Mouse (Mus musculus) brain, embryonic 18.5 days (tissue): Measurements from ENCODE around the gene Gm42791.

Experiments
- DNase-seq: peaks from one replicate; pipeline ENCODE4 v3.0.0-alpha.2; 2012; ENCODE audit warnings: low read depth, low spot score

Gm42791 gene

DNA sequence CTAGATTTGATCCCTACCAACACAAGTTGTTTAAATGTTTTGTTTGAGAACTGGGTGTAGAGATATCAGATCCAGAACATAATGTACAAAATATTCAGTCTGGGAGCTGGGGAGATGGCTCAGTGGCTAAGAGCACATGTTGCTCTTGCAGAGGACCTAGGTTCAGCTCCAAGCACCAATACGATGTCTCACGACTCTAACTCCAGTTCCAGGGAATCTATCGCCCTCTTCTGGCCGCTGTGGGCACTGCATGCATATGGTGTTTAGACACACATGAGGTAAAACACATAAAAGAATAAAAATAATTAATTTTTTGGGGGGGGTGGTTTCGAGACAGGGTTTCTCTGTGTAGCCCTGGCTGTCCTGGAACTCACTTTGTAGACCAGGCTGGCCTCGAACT is 42.5 kb downstream of the Gm42791 start:
- DNase-seq, result no peak

DNA sequence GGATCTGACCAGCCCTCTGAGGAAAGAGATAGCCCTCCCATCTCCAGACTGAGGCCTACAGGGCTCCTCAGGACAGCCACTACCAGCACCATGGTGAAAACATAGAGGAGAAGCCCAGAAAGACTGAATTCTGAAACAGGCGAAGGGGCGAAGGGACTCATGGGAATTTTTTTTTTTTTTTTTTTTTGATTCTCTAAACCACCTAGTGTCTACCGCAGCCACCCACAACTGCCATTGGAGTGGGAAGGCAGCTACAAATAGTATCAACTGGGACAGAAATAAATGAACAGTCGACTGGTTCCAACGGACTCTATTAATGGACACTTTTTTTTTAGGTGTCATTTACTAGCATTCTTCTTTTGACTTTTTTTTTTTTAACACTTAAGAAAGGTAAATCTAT is 43.6 kb downstream of the Gm42791 start:
- DNase-seq, result no peak

DNA sequence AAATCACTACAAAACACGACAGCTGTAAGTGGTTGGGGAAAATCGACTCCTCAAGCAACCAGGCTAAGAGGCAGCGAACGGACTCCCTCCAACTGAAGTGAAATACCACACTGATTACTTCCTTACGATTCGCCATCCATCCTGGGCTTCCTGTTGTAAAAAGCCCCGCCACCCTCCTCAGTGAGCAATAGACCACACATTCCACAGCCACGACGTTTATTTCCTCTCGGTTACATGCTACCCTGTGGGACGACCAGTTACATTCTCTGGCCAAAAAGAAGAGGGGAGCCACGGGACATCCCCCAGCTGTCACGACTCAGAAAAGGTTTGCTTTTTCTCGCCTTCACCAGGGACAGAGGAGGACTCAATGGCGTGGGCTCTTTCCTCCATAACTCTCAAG is 44.9 kb downstream of the Gm42791 start:
- DNase-seq, result no peak

DNA sequence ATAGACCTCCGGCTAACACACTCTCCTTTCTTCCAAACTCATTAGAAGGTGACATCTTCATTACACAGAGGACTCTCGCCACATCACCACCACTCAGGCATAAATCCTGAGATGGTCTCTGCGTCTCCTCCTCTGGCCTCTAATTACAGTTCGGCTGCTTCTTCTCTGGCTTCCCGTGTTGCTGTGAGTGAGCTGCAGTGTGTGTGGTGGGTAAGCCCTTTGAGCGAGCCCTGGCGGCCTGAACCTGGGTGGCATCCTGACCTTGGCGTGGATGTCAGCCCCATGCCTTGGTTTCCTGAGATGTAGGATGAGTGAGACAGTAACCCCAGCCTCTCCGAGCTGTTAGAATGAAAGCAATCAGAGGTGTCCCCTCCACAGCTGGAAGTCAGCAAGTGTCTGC is 46.4 kb downstream of the Gm42791 start:
- DNase-seq, result no peak

DNA sequence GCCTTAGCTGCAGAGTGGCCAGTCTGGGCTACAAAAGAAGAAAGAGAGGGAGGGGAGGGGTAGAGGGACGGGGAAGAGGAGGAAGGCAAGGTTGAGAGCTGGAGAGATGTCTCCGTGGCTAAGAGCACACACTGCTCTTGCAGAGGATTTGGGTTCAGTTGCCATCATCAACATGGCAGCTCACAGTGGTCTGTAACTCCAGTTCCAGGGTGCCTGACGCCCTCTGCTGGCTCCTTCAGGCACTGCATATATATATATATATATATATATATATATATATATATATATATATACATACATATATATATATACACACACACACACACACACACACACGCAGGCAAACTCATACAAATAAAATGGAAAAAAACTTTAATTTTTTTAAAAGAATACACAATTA is 47.5 kb downstream of the Gm42791 start:
- no peak for DNase-seq

DNA sequence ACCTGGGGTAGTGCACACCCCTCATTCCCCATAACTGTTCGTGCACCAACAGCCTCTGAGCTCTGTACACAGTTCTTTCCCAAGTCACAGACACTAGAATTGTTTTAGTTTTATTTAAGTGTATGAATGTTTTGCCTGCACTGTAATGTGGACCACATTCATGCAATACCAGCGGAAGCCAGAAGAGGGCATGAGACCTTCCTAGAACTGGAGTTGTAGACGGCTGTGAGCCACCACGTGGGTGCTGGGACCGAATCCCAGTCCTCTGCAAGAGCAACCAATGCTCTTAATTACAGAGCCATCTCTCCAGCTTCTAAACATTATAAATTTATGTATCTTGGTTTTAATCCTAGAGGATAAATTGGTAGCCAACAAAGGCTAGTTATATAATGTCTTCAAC is 48.2 kb downstream of the Gm42791 start:
- DNase-seq, result no peak

DNA sequence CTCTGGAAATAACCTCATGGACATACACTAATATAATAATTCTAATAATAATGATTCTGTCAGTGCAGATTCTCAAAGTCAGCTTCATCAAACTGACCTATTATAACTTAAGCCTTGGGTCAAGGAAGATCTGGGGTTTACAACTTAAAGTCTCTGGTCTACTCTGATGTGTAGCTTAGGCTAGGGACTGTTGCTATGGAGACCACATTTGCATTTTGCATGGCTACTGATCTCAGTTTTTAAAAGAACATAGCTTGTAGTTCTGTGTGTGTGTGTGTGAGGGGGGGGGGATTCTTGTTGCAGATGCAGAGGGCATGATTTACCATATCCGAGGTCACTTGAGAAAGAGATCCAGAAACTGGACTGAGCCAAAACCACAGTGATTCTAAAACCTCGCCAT is 49.2 kb downstream of the Gm42791 start:
- DNase-seq, result no peak

DNA sequence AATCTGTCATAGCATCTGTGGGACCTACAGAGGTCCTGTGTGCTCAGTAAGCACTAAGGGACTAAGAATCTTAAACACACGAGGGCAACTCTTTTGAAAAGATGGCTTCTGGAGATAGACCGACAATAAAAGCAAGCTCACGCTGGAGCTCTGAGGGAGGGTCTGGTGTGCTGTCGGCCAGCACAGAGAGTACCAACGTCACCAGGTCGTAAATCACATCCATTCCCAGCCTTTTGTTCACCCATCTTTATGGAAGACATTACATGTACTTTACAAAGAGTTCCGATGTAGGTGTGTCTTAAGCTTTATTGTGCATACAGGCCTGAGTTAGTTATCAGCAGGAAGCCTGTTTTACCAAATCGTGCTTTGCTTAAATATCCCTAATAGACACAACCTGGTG is 50.9 kb downstream of the Gm42791 start:
- DNase-seq, result no peak

DNA sequence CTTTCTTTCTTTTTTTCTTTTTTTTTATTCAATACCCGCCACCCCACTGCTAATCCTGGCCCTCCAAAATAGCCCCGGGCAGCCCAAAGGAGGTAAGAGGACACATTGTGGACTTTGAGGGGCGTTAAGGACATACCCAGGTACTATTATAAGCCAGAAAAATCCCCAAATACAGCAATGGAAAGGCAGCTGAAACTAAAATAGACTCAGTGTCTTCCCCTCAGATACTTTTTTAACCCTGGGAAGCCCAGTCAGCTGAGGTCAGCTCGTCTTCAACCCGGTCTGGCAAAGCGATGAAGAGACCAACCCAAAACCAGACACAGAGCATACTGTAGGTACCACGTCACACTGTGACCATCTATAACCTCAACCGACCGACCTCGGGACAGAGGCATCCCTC is 51.5 kb downstream of the Gm42791 start:
- DNase-seq, result no peak

DNA sequence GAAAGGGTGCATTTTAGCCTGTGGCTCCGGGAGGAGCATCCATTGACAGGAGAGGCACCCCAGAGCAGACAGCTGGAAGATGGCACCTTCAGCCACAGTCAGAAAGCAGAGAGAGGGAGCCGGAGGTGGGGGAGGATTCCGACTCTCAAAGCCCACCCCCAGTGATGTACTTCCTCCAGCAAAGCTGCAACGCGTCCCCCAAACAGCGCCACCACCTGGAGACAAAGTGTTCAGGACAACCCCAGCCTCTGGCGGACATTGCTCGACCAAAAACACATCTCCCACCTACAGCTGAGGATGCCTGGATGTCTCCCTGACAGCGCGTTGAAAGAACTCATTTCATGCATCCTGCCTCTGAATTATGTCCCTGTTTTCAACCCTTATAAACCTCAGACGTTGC is 52.0 kb downstream of the Gm42791 start:
- DNase-seq, result no peak

DNA sequence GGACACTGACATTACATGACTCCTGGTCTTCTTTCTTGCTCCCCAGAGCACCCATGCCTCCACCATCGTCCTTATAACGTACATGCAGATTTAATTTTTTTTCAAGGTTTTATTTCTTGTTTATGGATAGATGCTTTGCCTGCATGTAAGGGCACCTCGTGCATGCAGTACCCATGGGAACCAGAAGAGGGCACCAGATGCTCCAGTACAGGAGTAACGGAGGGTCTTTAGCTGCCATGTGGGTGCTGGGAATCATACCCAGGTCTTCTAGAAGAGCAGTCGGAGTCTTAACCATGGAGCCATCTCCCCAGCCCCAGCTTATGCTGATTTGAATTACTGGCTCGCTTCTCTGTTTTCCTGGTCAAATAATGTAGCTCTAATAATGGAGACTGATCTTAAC is 52.6 kb downstream of the Gm42791 start:
- no peak for DNase-seq

DNA sequence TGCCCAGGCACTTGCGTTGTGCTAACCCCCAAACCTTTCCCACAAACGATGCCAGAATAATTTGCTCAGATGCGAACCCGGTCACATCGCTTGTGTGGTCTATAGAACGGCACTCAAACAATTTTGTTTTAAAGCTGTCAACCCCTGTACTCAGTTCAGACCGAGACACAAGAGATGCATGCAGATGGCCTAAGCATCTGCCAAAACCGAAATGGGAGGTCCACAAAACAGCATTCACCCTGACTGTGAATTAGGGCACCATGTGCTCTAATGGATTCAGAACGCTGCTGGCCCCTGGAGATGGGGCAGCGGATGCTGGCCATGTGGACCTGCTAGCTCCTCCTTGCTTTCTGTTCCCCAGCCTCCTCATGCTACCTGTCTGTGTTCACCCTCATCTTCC is 53.1 kb downstream of the Gm42791 start:
- DNase-seq, result no peak

DNA sequence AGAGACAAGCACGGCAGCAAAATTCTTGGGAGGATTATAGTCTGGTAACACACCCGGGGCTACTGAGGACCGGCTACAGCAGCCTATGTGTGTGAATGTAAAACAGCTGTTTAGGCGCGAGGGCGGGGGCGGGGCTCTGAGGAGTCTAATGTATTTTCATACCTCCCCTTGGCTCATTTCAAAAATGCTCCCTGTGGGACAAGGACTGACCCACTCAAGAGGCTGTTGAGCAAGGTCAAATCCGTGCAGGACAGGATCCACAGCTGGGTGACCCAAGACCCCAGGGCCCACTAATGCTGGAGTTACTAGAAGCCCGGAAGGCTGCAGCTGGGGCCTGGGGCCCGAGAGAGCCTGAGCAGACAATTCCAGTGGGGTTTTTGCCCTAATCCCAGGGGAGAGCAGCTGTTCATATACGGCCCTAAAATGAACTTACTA is 55.0 kb downstream of the Gm42791 start:
- DNase-seq, result no peak

DNA sequence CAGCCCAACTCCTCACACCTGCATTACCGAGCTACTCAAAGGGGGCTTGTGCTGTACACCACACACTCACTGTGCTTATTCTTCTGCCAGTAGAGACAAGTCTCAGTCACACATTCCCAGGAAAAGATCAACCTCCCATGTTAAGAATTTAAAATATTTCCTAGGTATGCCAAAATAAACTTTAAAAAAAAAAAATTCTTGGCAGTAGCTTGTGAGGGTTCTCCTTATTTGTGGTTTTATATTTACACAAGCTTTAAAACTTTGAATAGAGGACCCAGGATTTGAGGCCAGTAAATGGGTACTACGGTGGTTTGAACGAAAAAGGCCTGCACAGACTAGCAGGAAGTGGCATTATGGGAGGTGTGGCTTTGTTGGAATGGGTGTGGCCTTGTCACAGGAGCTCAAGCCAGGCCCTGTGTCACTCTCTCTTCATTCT is 58.4 kb downstream of the Gm42791 start:
- DNase-seq, result no peak

DNA sequence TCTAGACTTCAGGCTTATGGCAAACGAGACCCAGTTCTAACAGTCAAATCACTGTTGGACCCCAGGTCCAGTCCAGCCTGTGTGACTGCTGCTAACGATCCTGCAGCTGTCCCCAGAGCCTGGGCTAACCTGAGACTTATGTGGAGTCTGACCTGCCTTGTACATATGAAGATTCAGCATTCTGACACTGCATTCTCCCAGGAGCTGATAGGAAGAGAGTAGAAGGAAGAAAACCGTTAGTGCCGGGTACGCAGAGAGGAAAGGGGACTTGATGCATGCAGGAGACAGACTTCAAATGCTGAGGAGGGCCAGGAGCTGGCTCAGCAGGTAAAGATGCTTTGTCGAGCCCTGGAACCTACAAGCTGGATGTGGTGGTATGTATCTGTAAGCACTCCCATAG is 59.1 kb downstream of the Gm42791 start:
- no peak for DNase-seq

DNA sequence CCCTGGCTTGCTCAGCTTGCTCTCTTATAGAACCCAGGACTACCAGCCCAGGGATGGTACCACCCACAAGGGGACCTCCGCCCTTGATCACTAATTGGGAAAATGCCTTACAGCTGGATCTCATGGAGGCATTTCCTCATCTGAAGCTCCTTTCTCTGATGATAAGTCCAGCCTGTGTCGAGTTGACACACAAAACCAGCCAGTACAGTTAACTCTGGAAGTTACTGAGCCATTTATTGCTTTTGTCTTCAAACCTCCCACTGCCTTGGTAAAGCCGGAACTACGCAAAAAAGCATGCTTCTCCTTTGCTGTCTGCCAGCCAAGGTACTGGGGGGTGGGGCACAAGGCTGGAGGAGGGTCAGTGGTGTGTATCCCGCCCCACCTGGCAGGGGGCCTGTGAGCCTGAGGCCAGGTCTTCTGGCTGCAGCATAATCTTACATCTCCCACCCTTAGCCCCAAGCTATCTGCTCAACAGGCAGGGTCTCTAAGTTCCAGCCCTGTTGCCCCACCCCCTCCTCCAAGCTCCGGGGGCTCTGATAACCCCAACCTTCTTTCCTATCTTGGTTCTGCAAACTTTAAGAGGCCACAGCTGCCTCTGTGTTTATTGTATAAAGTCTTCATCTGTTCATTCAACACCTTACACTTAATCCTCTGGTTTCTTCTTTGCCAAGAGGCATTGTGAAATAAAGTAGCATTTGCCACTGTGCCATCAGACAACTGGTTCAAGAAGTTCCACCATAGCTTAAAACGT is 59.7 kb downstream of the Gm42791 start:
- no peak for DNase-seq

DNA sequence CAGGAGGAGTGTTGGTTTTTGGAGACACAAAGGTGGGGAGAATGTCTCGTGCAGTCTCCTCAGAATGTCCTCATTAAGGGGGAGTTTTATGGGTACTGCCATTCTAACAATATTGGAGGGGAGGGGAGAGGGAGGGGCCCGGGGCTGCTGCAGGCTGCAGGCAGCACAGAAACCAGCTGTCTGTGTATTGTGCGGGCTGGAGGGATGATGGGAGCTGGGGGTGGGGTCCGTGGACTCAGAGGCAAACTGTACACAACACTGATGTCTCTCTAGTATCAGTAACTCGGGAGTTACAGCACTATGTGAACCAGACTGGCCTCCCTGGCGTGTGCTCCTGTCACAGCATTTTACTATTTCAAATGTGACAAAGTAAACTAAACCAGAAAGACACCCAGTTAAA is 60.5 kb downstream of the Gm42791 start:
- no peak for DNase-seq

DNA sequence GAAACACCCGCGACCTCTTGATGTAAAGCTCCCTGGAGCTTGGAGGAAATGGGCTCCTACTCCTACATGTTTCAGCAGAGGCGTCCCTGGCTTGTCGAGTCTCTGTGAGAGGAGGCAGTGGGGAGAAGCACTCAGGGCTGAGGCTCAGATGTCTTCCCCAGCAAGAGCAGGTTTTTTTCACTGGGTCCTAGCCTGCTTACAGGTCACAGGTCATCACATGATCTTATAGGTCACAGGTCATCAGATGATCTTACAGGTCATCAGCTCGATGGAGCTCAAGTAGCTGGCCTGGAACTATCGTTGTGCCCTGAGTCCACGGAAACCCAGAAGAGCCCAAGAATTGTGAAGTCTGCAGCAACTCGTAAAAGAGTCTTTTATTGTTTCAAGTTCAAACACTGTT is 61.2 kb downstream of the Gm42791 start:
- no peak for DNase-seq

DNA sequence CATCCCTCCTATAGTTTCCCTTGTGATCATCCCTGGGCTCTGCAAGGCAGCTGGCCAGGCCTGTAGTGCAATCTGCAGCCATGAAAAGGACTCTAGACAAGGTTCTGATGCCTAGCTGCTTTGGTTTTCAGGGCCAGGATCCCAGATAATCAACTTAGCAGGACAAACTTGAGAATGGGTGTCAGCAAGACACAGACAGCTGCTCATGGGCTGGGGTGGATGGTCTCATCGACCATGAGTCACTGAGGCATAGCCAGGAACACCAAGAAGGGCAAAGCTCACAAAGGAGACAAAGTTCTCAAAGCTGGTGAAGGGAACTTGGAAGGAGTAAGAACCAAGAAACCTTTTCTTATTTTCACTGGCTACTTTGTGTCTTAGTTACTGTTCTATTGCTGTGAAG is 63.6 kb downstream of the Gm42791 start:
- DNase-seq, result no peak

DNA sequence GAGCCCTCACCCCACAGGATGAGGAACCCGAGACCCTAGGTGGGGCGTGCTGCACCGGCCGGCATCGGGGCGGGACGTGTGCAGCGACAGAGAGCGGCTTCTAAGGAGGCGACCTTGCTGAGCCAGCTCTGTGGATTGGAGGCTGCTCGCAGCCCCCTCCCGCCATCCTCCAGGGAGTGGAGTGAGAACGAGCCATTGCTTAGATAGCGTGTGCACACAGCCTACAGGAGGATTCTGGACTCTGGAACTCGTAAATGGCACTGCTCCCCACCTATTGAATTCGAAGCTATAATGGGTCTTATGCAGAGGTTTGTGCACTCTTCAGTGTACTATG is 65.9 kb downstream of the Gm42791 start, which contains the start of gene Katnal1:
TSS of gene Katnal1 (minus strand) at position 205 of the 334 bp plus-strand sequence.
- DNase-seq, result peak; percentile 30

DNA sequence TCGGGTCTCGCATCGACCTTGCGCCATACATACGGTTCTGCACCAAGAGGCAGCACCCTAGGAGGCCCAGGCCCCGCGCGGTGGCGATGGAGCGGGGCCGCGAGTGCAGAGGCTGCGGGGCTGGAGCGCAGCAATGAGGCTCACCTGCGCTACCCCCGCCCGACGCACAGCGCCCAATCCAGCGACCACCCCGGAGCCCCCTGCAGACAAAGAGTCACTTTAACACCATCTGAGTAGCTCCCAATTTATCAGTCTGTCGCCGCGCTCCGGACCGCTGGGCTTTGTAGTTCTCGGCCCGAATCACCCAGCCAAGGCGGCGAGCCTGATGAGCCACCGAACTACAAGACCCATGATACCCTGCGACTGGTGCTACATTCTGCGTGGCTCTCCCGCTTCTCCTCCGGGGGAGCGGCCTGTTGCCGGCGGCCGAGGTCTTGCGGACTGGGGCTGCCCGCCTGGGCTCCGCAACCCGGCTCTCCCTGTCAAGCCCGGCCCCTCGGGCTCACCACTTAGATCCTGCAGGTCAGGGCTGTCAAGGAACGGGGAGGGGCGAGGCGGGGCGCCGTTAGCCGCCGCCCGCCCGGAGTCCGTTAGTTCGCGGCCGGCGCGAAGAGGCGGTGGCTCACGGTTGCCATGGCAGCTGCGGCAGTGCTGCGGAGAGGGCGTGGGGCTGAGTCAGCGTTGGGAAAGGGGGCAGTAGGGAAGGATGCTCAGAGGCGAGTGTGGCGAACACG is 66.4 kb downstream of the Gm42791 start:
- DNase-seq, result peak; percentile 95

DNA sequence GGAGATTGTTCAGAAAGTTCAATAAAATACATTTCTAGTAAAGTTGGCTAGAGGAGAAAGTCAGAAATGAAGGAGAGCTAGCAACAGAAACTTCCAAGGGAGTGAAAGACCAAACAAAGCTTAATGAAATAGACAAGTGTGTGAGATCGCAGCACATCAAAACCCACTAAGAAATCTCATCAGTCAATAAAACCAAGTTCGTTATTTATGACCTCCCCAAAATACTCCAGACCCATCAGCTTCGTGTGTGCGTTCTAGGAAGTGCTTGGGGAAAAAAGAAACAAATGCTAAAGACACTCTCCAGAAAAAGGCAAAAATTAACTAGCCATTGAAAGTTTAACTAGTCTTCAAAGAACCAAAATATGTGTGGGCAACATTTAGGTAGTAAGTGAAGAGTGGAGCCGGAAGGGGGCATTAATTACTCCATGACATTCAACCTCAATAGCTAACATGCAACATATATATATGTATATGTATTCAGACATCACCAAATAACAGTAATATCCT is 67.2 kb downstream of the Gm42791 start:
- no peak for DNase-seq

DNA sequence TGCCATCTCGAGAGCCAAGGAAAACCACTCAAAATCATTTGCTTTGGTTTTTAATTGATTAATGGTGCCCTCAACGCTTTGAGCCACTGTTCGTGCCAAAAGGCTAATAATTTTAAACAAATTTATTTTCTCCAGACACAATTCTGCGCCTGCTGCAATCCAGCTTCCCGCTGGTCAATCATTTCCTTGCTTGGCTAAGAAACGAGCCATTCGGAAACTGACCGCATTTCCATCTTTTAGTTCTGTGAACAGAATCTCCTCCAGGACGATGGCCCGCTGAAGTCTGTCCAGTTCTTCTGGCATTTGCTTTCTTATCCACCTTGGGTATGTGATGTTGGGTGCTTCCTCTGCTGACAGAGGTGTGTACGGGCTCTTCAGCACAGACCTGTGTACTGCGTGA is 70.4 kb downstream of the Gm42791 start:
- no peak for DNase-seq
